Mouse (Mus musculus): ENCODE results near the gene 4930455H04Rik.

GRCm38 (mm10) chr3:116923042-116923441 lies 45.0 kb upstream of the 4930455H04Rik start:
- no peak for TF ChIP-seq GATA1 (IDR thresholded peaks at IDR 0.05; ENCODE audit: borderline replicate concordance, low read length)
- TF ChIP-seq FLI1 (IDR thresholded peaks at IDR 0.05; ENCODE audit: low read length) = no peak
